Mouse (Mus musculus): ENCODE data around the gene Gm6096. TPM values are rescaled to one million over a fixed set of nuclear protein-coding genes. Genes with fewer than 3 reads are reported as not detected.

Gene Gm6096
- polyA plus RNA-seq, 1 experiment from 2014 or later: 1.0 TPM

DNA sequence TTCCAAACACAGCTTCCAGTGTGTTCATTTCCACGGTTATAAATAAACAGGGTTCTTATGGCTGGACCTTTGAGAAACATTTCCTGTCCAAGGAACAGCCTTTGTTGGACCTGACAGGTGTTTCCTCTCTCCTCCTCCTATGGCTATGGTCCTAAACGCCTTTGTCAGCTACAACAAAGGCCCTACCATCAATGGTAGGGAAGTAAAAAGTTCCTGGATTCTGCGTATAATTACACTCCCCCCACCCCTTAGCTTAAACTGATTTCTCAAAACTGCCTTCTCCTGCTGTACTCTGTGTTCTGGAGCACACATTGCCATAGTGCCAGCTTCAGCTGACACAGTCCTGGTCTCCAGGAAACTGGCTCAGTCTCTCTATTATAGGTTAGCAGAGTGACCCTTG lies 4.3 kb downstream of the Gm6096 start:
- H3K4me2 ChIP-seq (replicated peaks): no peak overlapping the region
- 0 out of 2 replicates have a peak overlapping the region, but pooled peaks have one; percentile 32 for H3K27ac ChIP-seq
- H3K4me3 ChIP-seq (replicated peaks; ENCODE audit: low read length): no peak overlapping the region
- ATAC-seq (ENCODE audit: low FRiP score) (no peak), DNase-seq (ENCODE audit: low spot score) (no peak)
- H3K4me1 ChIP-seq (replicated peaks; ENCODE audit: control insufficient read depth, insufficient read depth, low read length): no peaks in the 10 kb centered on the region
- peaks cover 77% of the 10 kb centered on the region for H3K36me3 ChIP-seq (replicated peaks; ENCODE audit: control insufficient read depth, insufficient read depth)
- H3K9ac ChIP-seq: no peak overlapping the region
- WGBS: 77% methylated on average over 3 of the region's 3 CpGs
- H3K9me3 ChIP-seq (ENCODE audit: control insufficient read depth, low read length): no peaks in the 10 kb centered on the region
- no peaks in the 10 kb centered on the region for H3K27me3 ChIP-seq (ENCODE audit: control insufficient read depth, insufficient read depth, low read length)

DNA sequence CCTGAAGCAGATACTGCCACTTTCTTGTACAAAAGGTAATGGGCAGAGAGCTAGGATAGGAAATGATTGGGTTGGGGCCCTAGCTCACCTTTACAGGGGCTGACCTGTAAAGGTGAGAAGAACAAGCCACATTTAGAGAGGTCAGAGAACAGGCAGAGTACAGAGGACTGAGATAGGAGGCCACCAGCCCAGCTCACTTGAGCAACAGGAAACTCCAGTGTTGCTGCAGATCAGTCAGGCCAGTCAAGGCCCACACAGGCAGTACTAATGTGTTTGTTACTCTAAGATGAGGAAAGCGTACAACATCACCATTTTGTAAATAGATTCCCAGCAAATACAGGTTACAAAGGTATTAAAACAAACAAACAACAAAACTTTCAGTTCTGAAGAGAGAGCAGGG lies 5.1 kb downstream of the Gm6096 start:
- WGBS: 87% methylated on average over 1 of the region's 1 CpGs
- Histone ChIP-seq H3K36me3 (replicated peaks; ENCODE audit: control insufficient read depth, insufficient read depth) (peaks cover 75% of the 10 kb centered on the region), H3K4me2 (replicated peaks) (no peak overlapping the region), H3K27me3 (ENCODE audit: control insufficient read depth, insufficient read depth, low read length) (no peaks in the 10 kb centered on the region), H3K4me3 (replicated peaks; ENCODE audit: low read length) (no peak overlapping the region), H3K9ac (no peak overlapping the region), H3K9me3 (ENCODE audit: control insufficient read depth, low read length) (no peaks in the 10 kb centered on the region), H3K4me1 (replicated peaks; ENCODE audit: control insufficient read depth, insufficient read depth, low read length) (no peaks in the 10 kb centered on the region), H3K27ac (no peak overlapping the region)
- ATAC-seq (ENCODE audit: low FRiP score): no peak
- DNase-seq (ENCODE audit: low spot score): no peak

DNA sequence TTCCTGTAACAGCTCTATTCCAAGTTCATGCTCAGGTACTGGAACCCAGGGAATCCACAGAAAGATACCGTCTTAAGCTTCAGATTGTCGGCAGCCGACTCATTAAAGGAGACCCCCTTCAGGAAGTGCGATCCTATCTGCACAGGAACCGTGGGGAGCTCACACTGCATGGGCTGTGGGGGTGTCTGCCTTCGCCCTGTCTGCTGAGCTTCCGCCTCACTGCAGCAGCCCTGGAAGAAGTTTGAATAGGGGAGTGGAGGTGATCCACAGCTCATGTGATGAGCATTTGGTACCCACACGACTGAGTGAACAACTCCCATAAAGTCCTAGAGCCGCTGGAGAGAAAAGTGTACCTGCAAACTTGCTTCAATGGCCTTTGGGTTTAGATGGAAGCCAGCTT lies 6.4 kb downstream of the Gm6096 start:
- H3K36me3 ChIP-seq (replicated peaks; ENCODE audit: control insufficient read depth, insufficient read depth): peaks cover 87% of the 10 kb centered on the region
- H3K27me3 ChIP-seq (ENCODE audit: control insufficient read depth, insufficient read depth, low read length): no peaks in the 10 kb centered on the region
- ATAC-seq (ENCODE audit: low FRiP score) (no peak), DNase-seq (ENCODE audit: low spot score) (no peak)
- H3K4me3 ChIP-seq (replicated peaks; ENCODE audit: low read length): no peak overlapping the region
- no peaks in the 10 kb centered on the region for H3K9me3 ChIP-seq (ENCODE audit: control insufficient read depth, low read length)
- no peaks in the 10 kb centered on the region for H3K4me1 ChIP-seq (replicated peaks; ENCODE audit: control insufficient read depth, insufficient read depth, low read length)
- H3K9ac ChIP-seq: no peak overlapping the region
- no peak overlapping the region for H3K4me2 ChIP-seq (replicated peaks)
- H3K27ac ChIP-seq: no peak overlapping the region
- 88% methylated on average over 9 of the region's 9 CpGs for WGBS

DNA sequence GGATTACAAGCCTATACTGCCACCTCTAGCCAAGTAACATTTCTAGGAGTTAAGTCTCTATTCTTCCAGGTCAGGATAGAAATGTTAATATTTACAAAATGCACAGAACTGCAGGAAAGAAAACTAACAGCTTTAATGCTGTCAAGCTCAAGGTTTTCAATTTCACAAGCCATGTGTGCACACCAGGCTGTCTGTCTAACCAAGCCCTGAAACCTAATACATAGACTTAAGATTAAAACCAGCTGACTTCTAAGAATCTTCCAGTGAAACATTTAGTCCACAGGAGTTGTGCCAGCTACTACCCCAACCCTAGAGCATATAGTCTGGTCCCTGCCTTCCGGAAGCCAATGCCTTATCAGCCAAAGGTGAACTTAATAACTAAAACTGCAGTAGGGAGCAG lies 7.6 kb downstream of the Gm6096 start:
- ATAC-seq (ENCODE audit: low FRiP score): no peak
- no peak for DNase-seq (ENCODE audit: low spot score)
- WGBS: 97% methylated on average over 1 of the region's 1 CpGs

DNA sequence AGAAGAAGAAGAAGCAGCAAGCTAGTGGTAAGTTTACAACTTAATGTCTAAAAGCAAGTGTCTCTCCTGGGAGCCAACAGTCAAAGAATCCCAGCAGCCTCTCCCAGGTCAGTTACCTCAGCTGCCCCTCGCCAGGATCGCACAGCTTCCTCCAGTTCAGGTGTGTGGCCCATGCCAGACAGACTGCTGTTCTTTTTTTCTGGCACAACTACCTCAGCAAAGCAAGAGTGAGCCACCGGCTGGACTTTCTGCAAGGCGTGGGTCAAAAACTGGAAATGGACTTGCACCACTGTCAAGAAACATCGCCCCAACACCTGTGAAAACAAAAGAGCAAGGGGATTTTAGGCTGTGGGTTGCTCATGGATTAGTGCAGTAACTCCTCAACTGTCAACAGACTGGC lies 12.6 kb downstream of the Gm6096 start:
- Histone ChIP-seq H3K36me3 (replicated peaks; ENCODE audit: control insufficient read depth, insufficient read depth) (peaks cover 41% of the 10 kb centered on the region), H3K4me2 (replicated peaks) (no peak overlapping the region), H3K4me1 (replicated peaks; ENCODE audit: control insufficient read depth, insufficient read depth, low read length) (no peaks in the 10 kb centered on the region), H3K4me3 (replicated peaks; ENCODE audit: low read length) (no peak overlapping the region), H3K9me3 (ENCODE audit: control insufficient read depth, low read length) (no peaks in the 10 kb centered on the region), H3K27ac (no peak overlapping the region), H3K9ac (no peak overlapping the region), H3K27me3 (ENCODE audit: control insufficient read depth, insufficient read depth, low read length) (no peaks in the 10 kb centered on the region)
- ATAC-seq (ENCODE audit: low FRiP score): no peak
- DNase-seq (ENCODE audit: low spot score): no peak
- WGBS: 91% methylated on average over 5 of the region's 5 CpGs

More for the DNA sequence above, 7.6 kb downstream of the Gm6096 start:
- H3K4me3 ChIP-seq (replicated peaks; ENCODE audit: low read length): no peak overlapping the region
- H3K36me3 ChIP-seq (replicated peaks; ENCODE audit: control insufficient read depth, insufficient read depth): peaks cover 87% of the 10 kb centered on the region
- H3K4me2 ChIP-seq (replicated peaks): no peak overlapping the region
- no peaks in the 10 kb centered on the region for H3K4me1 ChIP-seq (replicated peaks; ENCODE audit: control insufficient read depth, insufficient read depth, low read length)
- no peak overlapping the region for H3K9ac ChIP-seq
- H3K27ac ChIP-seq: no peak overlapping the region
- H3K27me3 ChIP-seq (ENCODE audit: control insufficient read depth, insufficient read depth, low read length): no peaks in the 10 kb centered on the region
- H3K9me3 ChIP-seq (ENCODE audit: control insufficient read depth, low read length): no peaks in the 10 kb centered on the region

DNA sequence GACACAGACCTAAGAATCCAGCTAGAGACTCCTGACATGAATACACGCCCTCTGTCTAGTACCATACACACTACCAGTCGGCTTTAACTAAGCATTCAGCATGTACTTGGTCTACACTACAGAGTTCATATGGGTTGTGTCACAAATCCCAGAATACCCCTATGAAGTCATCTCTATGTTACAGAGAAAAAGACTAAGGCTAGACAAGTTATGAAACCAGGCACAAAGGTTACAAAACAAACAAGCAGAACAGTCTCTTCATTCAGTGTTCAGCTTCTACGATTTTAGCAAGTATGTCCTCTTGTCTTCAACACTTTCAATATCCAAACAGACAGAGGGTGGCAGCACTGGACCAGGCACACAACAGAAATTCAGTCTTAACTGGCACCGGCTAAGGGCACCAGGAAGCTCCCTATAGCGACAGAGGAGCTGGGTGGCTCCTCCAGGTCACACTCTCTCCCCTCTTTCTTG lies 15.1 kb downstream of the Gm6096 start:
- Histone ChIP-seq H3K4me3 (replicated peaks; ENCODE audit: low read length) (no peak overlapping the region), H3K9me3 (ENCODE audit: control insufficient read depth, low read length) (no peaks in the 10 kb centered on the region), H3K4me2 (replicated peaks) (no peak overlapping the region), H3K9ac (no peak overlapping the region), H3K27ac (no peak overlapping the region; the same call in 1 of the 2 replicates), H3K27me3 (ENCODE audit: control insufficient read depth, insufficient read depth, low read length) (no peaks in the 10 kb centered on the region), H3K4me1 (replicated peaks; ENCODE audit: control insufficient read depth, insufficient read depth, low read length) (no peaks in the 10 kb centered on the region), H3K36me3 (replicated peaks; ENCODE audit: control insufficient read depth, insufficient read depth) (peaks cover 24% of the 10 kb centered on the region)
- peak; percentile 44 for DNase-seq (ENCODE audit: low spot score)
- WGBS: 64% methylated on average over 5 of the region's 5 CpGs
- ATAC-seq (ENCODE audit: low FRiP score): no peak

DNA sequence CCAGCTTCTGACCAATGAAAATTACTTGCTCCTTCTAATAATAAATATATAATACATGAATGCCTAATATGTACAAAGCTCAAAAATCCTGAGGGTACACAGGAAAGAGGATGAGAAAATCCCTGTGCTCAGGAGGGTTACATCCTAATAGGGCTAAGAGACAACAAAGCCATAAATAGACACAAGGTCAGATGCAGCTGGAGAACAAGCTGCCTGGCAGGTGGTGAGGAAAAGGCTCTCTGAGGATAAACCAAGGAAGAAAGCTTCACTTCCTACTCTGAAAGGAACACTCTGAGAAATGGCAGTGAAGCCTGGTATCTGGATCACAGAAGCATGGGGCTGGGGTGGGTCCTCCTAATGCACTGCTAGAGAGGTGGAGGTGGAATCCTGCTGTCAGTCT lies 15.6 kb downstream of the Gm6096 start:
- ATAC-seq (ENCODE audit: low FRiP score) (no peak), DNase-seq (ENCODE audit: low spot score) (no peak)
- H3K4me3 ChIP-seq (replicated peaks; ENCODE audit: low read length): no peak overlapping the region
- no peaks in the 10 kb centered on the region for H3K27me3 ChIP-seq (ENCODE audit: control insufficient read depth, insufficient read depth, low read length)
- H3K4me2 ChIP-seq (replicated peaks): no peak overlapping the region
- H3K9me3 ChIP-seq (ENCODE audit: control insufficient read depth, low read length): no peaks in the 10 kb centered on the region
- H3K27ac ChIP-seq: no peak overlapping the region
- H3K9ac ChIP-seq: no peak overlapping the region
- H3K36me3 ChIP-seq (replicated peaks; ENCODE audit: control insufficient read depth, insufficient read depth): peaks cover 21% of the 10 kb centered on the region
- H3K4me1 ChIP-seq (replicated peaks; ENCODE audit: control insufficient read depth, insufficient read depth, low read length): no peaks in the 10 kb centered on the region

DNA sequence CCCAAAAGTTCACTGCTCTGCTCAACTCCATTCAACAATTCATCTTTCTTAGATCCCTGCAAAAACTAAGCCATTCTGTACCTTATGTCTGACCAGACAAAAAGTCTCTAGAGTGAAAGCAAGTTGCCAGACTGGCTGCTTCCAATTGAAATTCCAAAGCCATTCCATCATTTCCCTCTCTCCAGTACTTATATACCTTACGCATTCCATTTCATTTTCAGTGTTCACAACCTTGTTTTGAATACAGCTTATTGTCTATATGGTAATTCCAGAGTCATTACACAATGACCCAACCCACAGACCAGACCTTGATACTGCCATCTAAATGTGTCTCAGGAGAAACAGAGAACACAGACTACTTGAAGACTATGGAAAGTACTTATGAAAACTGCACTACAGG lies 17.6 kb downstream of the Gm6096 start:
- no peak for ATAC-seq (ENCODE audit: low FRiP score)
- peaks cover 1% of the 10 kb centered on the region; the same call in 1 of the 2 replicates for H3K36me3 ChIP-seq (replicated peaks; ENCODE audit: control insufficient read depth, insufficient read depth)
- 68% methylated on average over 1 of the region's 1 CpGs for WGBS
- DNase-seq (ENCODE audit: low spot score): no peak
- no peak overlapping the region for H3K4me3 ChIP-seq (replicated peaks; ENCODE audit: low read length)
- no peaks in the 10 kb centered on the region for H3K9me3 ChIP-seq (ENCODE audit: control insufficient read depth, low read length)
- no peak overlapping the region for H3K4me2 ChIP-seq (replicated peaks)
- H3K9ac ChIP-seq: no peak overlapping the region
- H3K27me3 ChIP-seq (ENCODE audit: control insufficient read depth, insufficient read depth, low read length): no peaks in the 10 kb centered on the region
- no peaks in the 10 kb centered on the region for H3K4me1 ChIP-seq (replicated peaks; ENCODE audit: control insufficient read depth, insufficient read depth, low read length)
- no peak overlapping the region for H3K27ac ChIP-seq

DNA sequence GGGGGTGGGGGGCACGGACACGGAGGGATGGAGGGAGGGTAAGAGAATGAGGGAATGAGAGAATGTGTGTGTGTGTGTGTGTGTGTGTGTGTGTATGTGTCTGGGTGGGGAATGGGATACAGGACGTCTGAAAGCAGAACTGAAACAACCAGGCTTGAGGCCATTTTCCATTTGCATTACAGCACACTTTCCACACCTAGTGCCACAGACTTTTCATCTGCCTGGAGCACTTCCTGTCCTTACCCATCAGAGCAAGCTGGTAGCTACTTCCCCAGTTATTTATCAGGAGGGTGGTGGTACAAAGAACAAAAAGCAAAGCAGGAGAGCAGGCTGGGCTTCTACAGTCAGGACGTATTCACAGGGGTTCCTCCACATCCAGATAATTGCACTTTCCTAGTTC lies 21.6 kb downstream of the Gm6096 start:
- Histone ChIP-seq H3K4me1 (replicated peaks; ENCODE audit: control insufficient read depth, insufficient read depth, low read length) (no peaks in the 10 kb centered on the region), H3K27me3 (ENCODE audit: control insufficient read depth, insufficient read depth, low read length) (no peaks in the 10 kb centered on the region), H3K27ac (no peak overlapping the region), H3K36me3 (replicated peaks; ENCODE audit: control insufficient read depth, insufficient read depth) (0 out of 2 replicates have a peak, but pooled peaks cover 2% of the 10 kb centered on the region), H3K9me3 (ENCODE audit: control insufficient read depth, low read length) (no peaks in the 10 kb centered on the region), H3K4me3 (replicated peaks; ENCODE audit: low read length) (no peak overlapping the region), H3K9ac (no peak overlapping the region), H3K4me2 (replicated peaks) (no peak overlapping the region)
- 74% methylated on average over 4 of the region's 4 CpGs for WGBS
- ATAC-seq (ENCODE audit: low FRiP score) (no peak), DNase-seq (ENCODE audit: low spot score) (no peak)

DNA sequence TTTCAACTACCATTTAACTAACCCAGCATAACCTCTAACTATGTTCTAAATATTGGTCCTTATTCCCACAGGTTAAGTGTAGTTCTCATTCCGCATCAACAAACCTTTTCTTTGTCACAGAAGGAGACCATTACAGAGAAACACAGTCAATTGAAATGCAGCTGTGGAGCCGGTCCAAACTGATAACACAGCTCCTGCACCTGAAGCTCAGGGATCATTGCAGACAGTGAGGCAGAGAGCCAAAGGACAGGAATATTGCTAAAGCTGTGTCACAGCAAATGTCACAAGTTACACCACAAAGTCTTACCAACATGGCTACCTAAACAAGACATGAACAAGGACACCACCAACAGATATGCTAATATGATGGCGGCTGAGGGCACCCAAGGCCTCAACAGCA lies 25.2 kb downstream of the Gm6096 start:
- Histone ChIP-seq H3K9ac (no peak overlapping the region), H3K4me3 (replicated peaks; ENCODE audit: low read length) (no peak overlapping the region), H3K4me1 (replicated peaks; ENCODE audit: control insufficient read depth, insufficient read depth, low read length) (no peaks in the 10 kb centered on the region), H3K9me3 (ENCODE audit: control insufficient read depth, low read length) (no peaks in the 10 kb centered on the region), H3K27ac (no peak overlapping the region), H3K4me2 (replicated peaks) (no peak overlapping the region), H3K36me3 (replicated peaks; ENCODE audit: control insufficient read depth, insufficient read depth) (0 out of 2 replicates have a peak, but pooled peaks cover 6% of the 10 kb centered on the region), H3K27me3 (ENCODE audit: control insufficient read depth, insufficient read depth, low read length) (no peaks in the 10 kb centered on the region)
- ATAC-seq (ENCODE audit: low FRiP score) (no peak), DNase-seq (ENCODE audit: low spot score) (no peak)
- 89% methylated on average over 3 of the region's 3 CpGs for WGBS

Data from hindbrain, embryonic 14.5 days (tissue).